Mouse (Mus musculus): ENCODE results near the gene Pip5k1b. TPM values are rescaled to one million over a fixed set of nuclear protein-coding genes. Genes with fewer than 3 reads are reported as not detected.

The Pip5k1b gene
- polyA plus RNA-seq, 1 experiment from 2014 or later: 5.3 TPM

DNA sequence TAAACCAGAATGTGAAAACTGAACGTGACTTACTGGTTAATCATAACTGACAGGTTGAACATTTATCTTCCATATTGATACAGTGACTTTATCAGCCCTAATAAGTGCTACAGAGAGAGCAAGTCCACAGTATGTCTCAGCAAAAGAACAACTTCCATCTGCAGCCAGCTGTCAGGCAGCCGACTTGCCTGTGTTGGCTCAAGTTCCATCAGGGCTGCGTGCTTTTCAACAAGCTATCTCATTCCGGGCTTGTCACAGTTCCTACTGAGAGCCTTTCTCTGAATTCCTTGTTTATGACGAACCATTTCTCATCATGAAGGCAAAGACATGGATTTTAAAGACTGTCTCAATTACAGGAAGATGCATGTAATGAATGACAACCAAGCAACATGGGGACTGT lies 222.7 kb downstream of the Pip5k1b start:
- no peaks in the 10 kb centered on the region for H3K27me3 ChIP-seq (replicated peaks)
- no peaks in the 10 kb centered on the region for H3K4me1 ChIP-seq
- WGBS: 41% methylated on average over 5 of the region's 5 CpGs
- H3K4me2 ChIP-seq: no peak overlapping the region
- ATAC-seq (ENCODE audit: insufficient read depth, low FRiP score, low read depth): no peak
- no peak overlapping the region for H3K27ac ChIP-seq
- no peak overlapping the region for H3K4me3 ChIP-seq (replicated peaks)
- H3K9me3 ChIP-seq: no peaks in the 10 kb centered on the region
- no peaks in the 10 kb centered on the region for H3K36me3 ChIP-seq
- no peak overlapping the region for H3K9ac ChIP-seq

- Histone ChIP-seq H3K9ac (no peak overlapping the region), H3K4me2 (no peak overlapping the region), H3K27me3 (replicated peaks) (no peaks in the 10 kb centered on the region), H3K9me3 (no peaks in the 10 kb centered on the region), H3K4me3 (replicated peaks) (no peak overlapping the region), H3K4me1 (no peaks in the 10 kb centered on the region), H3K27ac (no peak overlapping the region), H3K36me3 (no peaks in the 10 kb centered on the region)
- WGBS: 71% methylated on average over 2 of the region's 2 CpGs
- ATAC-seq (ENCODE audit: insufficient read depth, low FRiP score, low read depth): no peak
Observed at GRCm38 (mm10) chr19:24331274-24331673, 224.4 kb downstream of the Pip5k1b start.

- H3K9ac ChIP-seq: no peak overlapping the region
- no peak overlapping the region for H3K27ac ChIP-seq
- no peaks in the 10 kb centered on the region for H3K4me1 ChIP-seq
- H3K4me3 ChIP-seq (replicated peaks): no peak overlapping the region
- no peak for ATAC-seq (ENCODE audit: insufficient read depth, low FRiP score, low read depth)
- H3K4me2 ChIP-seq: no peak overlapping the region
- H3K27me3 ChIP-seq (replicated peaks): no peaks in the 10 kb centered on the region
- WGBS: 80% methylated on average over 2 of the region's 2 CpGs
- no peaks in the 10 kb centered on the region for H3K9me3 ChIP-seq
- H3K36me3 ChIP-seq: no peaks in the 10 kb centered on the region
Observed at GRCm38 (mm10) chr19:24330366-24330765, 225.3 kb downstream of the Pip5k1b start.

- no peak for ATAC-seq (ENCODE audit: insufficient read depth, low FRiP score, low read depth)
- no peak overlapping the region for H3K27ac ChIP-seq
- WGBS: 54% methylated on average over 2 of the region's 2 CpGs
Observed at GRCm38 (mm10) chr19:24327921-24328320, 227.8 kb downstream of the Pip5k1b start.

GRCm38 (mm10) chr19:24326969-24327368 lies 228.7 kb downstream of the Pip5k1b start:
- Histone ChIP-seq H3K9me3 (no peaks in the 10 kb centered on the region), H3K4me3 (replicated peaks) (no peak overlapping the region), H3K36me3 (no peaks in the 10 kb centered on the region), H3K27ac (no peak overlapping the region), H3K4me1 (no peaks in the 10 kb centered on the region), H3K4me2 (no peak overlapping the region), H3K9ac (no peak overlapping the region), H3K27me3 (replicated peaks) (no peaks in the 10 kb centered on the region)
- ATAC-seq (ENCODE audit: insufficient read depth, low FRiP score, low read depth): no peak
- 50% methylated on average over 1 of the region's 1 CpGs for WGBS

More at GRCm38 (mm10) chr19:24327921-24328320, 227.8 kb downstream of the Pip5k1b start:
- Histone ChIP-seq H3K4me3 (replicated peaks) (no peak overlapping the region), H3K27me3 (replicated peaks) (no peaks in the 10 kb centered on the region), H3K9me3 (no peaks in the 10 kb centered on the region), H3K4me1 (no peaks in the 10 kb centered on the region), H3K36me3 (no peaks in the 10 kb centered on the region), H3K4me2 (no peak overlapping the region), H3K9ac (no peak overlapping the region)

- no peak overlapping the region for H3K4me2 ChIP-seq
- H3K27ac ChIP-seq: no peak overlapping the region
- no peaks in the 10 kb centered on the region for H3K9me3 ChIP-seq
- no peak overlapping the region for H3K4me3 ChIP-seq (replicated peaks)
- no peaks in the 10 kb centered on the region for H3K36me3 ChIP-seq
- H3K27me3 ChIP-seq (replicated peaks): no peaks in the 10 kb centered on the region
- WGBS: 73% methylated on average over 6 of the region's 6 CpGs
- ATAC-seq (ENCODE audit: insufficient read depth, low FRiP score, low read depth): no peak
- H3K4me1 ChIP-seq: no peaks in the 10 kb centered on the region
- H3K9ac ChIP-seq: no peak overlapping the region
Observed at GRCm38 (mm10) chr19:24325692-24326091, 230.0 kb downstream of the Pip5k1b start.

DNA sequence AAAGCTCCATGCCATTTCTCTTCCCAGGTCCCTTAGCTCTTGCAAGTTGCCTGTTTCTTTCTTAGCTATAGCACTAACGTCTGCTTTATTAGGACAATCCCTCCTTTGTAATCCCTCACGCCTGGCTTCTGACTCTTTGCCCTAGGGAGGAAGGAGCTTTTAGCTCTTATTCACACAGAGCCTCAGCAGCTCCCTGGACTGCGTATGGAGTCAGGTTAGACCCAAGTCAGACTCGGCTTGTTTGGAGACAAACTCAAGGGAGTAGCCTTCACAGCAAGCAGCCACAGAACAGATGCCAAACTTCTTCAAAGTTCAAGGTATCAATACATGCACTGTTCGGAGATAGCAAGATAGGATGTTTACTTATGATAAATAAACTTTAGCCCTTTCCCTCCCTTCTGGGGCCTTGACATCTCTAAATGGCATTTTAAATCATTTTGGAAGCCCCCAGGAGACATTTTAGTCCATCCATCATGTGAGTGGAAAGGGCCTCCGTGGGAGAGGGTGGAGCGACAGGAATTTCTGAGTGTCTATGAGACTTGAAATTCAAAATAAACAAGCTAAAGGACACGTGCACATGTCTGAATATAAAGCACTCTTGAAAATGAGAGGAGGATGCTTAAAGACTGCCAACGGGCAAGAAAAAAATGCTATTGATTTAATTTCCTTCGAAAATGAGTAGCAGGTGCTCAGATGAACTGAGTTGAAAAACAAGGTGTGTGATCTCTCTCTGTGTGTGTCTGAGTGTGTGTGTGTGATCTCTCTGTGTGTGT lies 231.6 kb downstream of the Pip5k1b start:
- Histone ChIP-seq H3K4me3 (replicated peaks) (no peak overlapping the region), H3K9ac (no peak overlapping the region), H3K27me3 (replicated peaks) (no peaks in the 10 kb centered on the region), H3K4me2 (no peak overlapping the region), H3K36me3 (no peaks in the 10 kb centered on the region), H3K27ac (no peak overlapping the region), H3K9me3 (no peaks in the 10 kb centered on the region), H3K4me1 (no peaks in the 10 kb centered on the region)
- 19% methylated on average over 10 of the region's 10 CpGs for WGBS
- no peak for ATAC-seq (ENCODE audit: insufficient read depth, low FRiP score, low read depth)

DNA sequence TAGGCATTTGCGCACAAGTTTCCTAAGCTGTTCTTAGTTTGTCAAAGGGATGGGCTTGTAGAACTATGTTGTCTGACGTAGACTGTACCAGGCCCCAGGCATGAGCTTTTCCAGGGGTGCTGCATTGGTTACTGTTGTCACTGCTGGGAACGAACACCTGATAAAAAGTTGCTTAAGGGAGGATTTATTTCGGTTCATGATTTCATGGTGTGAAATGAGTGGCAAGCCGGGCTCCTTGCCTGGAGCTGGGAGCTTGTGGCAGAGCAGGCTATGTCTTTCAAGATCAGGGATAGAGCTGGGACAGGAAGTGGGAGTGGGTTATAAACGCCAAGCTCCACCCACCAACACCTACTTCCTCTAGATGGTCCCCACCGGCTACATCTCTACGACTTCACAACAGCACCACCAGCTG lies 233.8 kb downstream of the Pip5k1b start:
- Histone ChIP-seq H3K4me2 (no peak overlapping the region), H3K9me3 (no peaks in the 10 kb centered on the region), H3K27ac (no peak overlapping the region), H3K4me3 (replicated peaks) (no peak overlapping the region), H3K27me3 (replicated peaks) (no peaks in the 10 kb centered on the region), H3K9ac (no peak overlapping the region), H3K4me1 (no peaks in the 10 kb centered on the region), H3K36me3 (no peaks in the 10 kb centered on the region)
- no peak for ATAC-seq (ENCODE audit: insufficient read depth, low FRiP score, low read depth)
- 88% methylated on average over 8 of the region's 8 CpGs for WGBS

DNA sequence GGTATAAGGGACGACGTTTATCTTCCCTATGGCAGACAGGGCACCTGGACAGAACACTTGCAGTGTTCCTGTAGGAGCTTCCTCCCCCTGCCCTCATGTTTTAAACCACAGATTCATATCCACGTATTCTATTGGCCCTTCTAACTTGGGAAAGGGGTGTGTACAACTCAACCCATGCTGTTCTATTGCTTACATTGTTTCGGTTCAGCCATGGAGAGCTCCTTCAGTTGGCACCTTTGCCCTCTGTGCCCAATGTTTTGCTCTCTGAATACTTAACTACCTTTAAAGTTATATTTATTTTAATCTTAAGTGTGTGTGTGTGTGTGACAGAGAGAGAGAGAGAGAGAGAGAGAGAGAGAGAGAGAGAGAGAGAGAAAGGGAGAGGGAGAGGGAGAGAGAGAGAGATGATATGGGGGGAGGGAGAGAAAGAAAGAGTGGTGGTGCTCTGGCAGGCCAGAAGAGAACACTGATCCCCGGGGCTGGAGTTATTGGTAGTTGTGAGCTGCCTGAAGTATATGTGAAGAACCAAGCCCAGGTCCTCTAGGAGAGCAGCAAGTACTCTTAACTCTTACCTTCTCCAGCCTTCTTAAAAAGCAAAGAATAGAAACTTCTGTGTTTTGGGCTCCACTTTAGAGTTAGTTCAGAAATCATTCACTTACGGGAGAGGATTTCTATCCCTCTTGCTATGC lies 234.3 kb downstream of the Pip5k1b start:
- no peaks in the 10 kb centered on the region for H3K27me3 ChIP-seq (replicated peaks)
- no peaks in the 10 kb centered on the region for H3K4me1 ChIP-seq
- no peaks in the 10 kb centered on the region for H3K9me3 ChIP-seq
- 85% methylated on average over 6 of the region's 6 CpGs for WGBS
- H3K36me3 ChIP-seq: no peaks in the 10 kb centered on the region
- ATAC-seq (ENCODE audit: insufficient read depth, low FRiP score, low read depth): no peak
- H3K9ac ChIP-seq: no peak overlapping the region
- no peak overlapping the region for H3K4me2 ChIP-seq
- H3K27ac ChIP-seq: no peak overlapping the region
- no peak overlapping the region for H3K4me3 ChIP-seq (replicated peaks)

DNA sequence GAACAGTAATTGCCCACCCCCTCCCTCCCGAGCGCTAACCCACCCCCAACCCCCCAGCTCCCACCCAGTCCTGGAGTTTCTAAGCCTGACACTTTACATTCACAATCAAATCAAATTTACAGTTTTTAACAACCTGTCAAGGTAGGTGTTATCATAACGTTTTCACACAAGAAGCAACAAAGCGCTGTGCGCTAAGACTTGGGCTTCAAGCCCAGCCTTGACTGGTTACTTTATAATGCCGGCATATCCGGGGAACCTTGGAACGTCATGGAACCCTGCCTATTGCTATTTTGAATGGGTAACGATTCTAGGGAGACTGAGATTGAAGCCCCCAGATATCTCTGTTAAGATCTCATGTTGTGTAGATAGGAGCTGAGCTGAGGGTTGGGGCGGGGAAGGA lies 237.5 kb downstream of the Pip5k1b start:
- no peak overlapping the region for H3K4me3 ChIP-seq (replicated peaks)
- H3K4me2 ChIP-seq: no peak overlapping the region
- ATAC-seq (ENCODE audit: insufficient read depth, low FRiP score, low read depth): no peak
- H3K4me1 ChIP-seq: no peaks in the 10 kb centered on the region
- H3K36me3 ChIP-seq: no peaks in the 10 kb centered on the region
- H3K27me3 ChIP-seq (replicated peaks): no peaks in the 10 kb centered on the region
- WGBS: 72% methylated on average over 10 of the region's 10 CpGs
- H3K9ac ChIP-seq: no peak overlapping the region
- no peak overlapping the region for H3K27ac ChIP-seq
- H3K9me3 ChIP-seq: no peaks in the 10 kb centered on the region

DNA sequence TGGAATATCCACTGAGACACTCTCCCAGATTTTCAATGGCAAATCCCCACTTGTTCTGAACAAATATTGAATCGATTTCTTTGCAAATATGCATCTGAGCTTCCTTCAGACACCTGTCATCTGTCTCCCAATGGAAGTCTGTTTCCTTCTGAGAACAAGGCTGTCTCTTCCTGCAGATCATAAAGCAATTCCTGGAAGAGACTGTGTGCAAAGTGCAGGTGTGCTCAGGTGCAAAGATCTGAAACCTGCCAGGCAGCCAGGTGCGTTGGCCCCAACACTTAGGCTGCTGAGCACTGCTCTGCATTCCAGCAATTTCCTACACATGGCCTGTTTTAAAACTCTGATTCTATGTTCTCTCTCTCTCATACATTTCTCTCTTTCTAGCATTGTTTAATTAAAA lies 237.9 kb downstream of the Pip5k1b start:
- Histone ChIP-seq H3K36me3 (no peaks in the 10 kb centered on the region), H3K9ac (no peak overlapping the region), H3K9me3 (no peaks in the 10 kb centered on the region), H3K4me1 (no peaks in the 10 kb centered on the region), H3K27me3 (replicated peaks) (no peaks in the 10 kb centered on the region), H3K4me2 (no peak overlapping the region), H3K4me3 (replicated peaks) (no peak overlapping the region), H3K27ac (no peak overlapping the region)
- ATAC-seq (ENCODE audit: insufficient read depth, low FRiP score, low read depth): no peak
- 67% methylated on average over 2 of the region's 2 CpGs for WGBS

DNA sequence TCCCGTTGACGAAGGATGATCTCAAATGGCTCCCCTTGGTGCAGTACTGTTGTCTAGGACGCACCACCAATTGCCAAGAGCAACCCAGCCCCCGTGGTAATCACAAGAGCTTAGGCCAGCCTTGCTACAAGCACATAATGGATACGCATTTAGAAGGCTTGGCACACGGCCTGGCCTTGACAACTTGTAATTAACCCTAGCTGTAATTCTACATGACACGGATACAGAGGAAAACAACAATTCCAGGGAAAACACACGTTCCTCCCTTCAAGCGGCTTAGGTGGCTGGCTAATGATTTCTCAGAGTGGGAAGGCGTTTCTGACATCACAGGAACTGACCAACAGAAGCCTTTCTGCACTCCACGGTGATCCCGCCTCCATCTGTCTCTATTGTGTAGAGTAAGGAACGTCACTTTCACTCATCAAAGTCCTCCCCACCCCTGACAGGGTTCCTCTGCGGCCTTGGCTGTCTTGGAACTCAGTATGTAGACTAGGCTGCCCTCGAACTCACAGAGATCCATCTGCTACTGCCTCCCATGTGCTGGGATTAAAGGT lies 238.6 kb downstream of the Pip5k1b start:
- H3K4me2 ChIP-seq: no peak overlapping the region
- no peaks in the 10 kb centered on the region for H3K36me3 ChIP-seq
- 48% methylated on average over 15 of the region's 15 CpGs for WGBS
- no peaks in the 10 kb centered on the region for H3K9me3 ChIP-seq
- no peaks in the 10 kb centered on the region for H3K27me3 ChIP-seq (replicated peaks)
- no peaks in the 10 kb centered on the region for H3K4me1 ChIP-seq
- ATAC-seq (ENCODE audit: insufficient read depth, low FRiP score, low read depth): no peak
- H3K27ac ChIP-seq: no peak overlapping the region
- no peak overlapping the region for H3K9ac ChIP-seq
- no peak overlapping the region for H3K4me3 ChIP-seq (replicated peaks)
